Mouse (Mus musculus): Measurements from ENCODE around the gene Slc7a7.

DNA sequence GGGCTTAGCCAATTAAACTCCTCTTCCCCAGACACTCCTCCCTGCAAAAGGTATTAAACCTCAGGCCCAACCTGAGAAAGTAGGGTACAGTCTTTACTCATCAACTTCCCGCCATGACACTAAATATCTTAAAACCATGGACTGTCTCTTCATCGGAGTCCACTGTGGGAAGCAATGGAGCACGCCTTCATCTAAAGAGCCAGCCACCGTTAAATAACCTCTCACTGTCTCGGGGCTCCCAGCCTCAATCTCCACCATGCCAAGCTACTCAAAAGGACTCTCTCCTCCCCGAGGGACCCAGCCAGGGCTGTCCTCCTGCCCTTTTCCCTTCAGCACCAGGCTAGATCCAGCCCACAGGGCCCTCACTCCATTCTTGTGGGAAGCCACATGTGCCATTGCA, 47.0 kb downstream of the Slc7a7 start:
- TF ChIP-seq CTCF (IDR thresholded peaks at IDR 0.05; ENCODE audit: low read depth, low read length): no peak
- TF ChIP-seq POLR2A (IDR thresholded peaks at IDR 0.05; ENCODE audit: extremely low read depth, insufficient read depth, low read length): no peak

Measured in liver, adult 2 months (tissue).